Mouse (Mus musculus): Measurements from ENCODE around the gene Ddx11. TPM values are rescaled to one million over a fixed set of nuclear protein-coding genes. Genes with fewer than 3 reads are reported as not detected.

Gene Ddx11
- polyA plus RNA-seq, 1 experiment from 2014 or later, result 15.7 TPM

DNA sequence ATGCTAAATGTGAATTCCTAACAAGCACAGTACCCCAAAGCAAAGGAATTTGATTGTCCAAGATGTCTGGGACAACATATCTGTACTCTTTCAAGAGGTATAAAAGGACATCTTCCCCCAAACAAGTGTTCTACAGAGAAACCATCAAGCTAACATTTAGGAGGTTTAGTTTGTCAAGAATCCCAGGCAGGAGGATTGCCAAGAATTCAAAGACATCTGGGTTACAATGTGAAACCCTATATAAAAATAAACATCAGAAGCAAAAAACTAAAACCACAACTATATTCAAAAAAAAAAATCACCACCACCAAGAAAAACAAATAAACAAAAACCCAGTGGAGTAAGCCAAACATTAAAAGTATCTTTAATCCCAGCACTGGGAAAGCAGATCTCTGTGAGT, 33.1 kb upstream of the Ddx11 start:
- Histone ChIP-seq H3K9ac (ENCODE audit: low read length) (no peak overlapping the region), H3K9me3 (ENCODE audit: control insufficient read depth, low read length) (no peaks in the 10 kb centered on the region), H3K4me2 (no peak overlapping the region), H3K4me1 (ENCODE audit: control insufficient read depth, insufficient read depth, low read length) (no peaks in the 10 kb centered on the region), H3K36me3 (ENCODE audit: control insufficient read depth, insufficient read depth, low read length) (peaks cover 3% of the 10 kb centered on the region; the same call in 1 of the 2 replicates), H3K4me3 (ENCODE audit: low read depth, low read length) (no peak overlapping the region), H3K27me3 (ENCODE audit: control insufficient read depth, insufficient read depth, low read length) (no peaks in the 10 kb centered on the region), H3K27ac (ENCODE audit: low read depth, low read length) (no peak overlapping the region)
- ATAC-seq (ENCODE audit: low FRiP score) (no peak), DNase-seq (ENCODE audit: low spot score, missing footprints) (peak; percentile 64)

DNA sequence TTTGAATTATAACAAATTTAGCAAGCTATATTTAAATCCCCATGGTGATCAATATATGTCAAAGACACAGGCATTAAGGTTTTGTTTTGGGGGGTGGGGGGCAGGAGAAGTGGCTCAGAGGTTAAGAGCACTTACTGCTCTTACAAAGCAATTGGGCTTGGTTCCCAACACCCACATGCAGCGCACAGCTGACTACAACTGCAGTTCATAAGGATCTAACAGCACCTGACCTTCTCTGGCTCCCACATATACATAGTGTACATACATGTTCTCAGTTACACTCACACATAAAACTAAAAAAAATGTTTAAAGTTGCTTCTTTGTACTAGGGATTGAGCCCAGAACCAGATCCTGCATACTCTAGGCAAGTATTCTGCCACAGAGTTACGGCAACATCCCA, 31.9 kb upstream of the Ddx11 start:
- Histone ChIP-seq H3K36me3 (ENCODE audit: control insufficient read depth, insufficient read depth, low read length) (peaks cover 3% of the 10 kb centered on the region; the same call in 1 of the 2 replicates), H3K4me1 (ENCODE audit: control insufficient read depth, insufficient read depth, low read length) (no peaks in the 10 kb centered on the region), H3K9ac (ENCODE audit: low read length) (no peak overlapping the region), H3K27me3 (ENCODE audit: control insufficient read depth, insufficient read depth, low read length) (no peaks in the 10 kb centered on the region), H3K27ac (ENCODE audit: low read depth, low read length) (no peak overlapping the region), H3K4me2 (no peak overlapping the region), H3K9me3 (ENCODE audit: control insufficient read depth, low read length) (no peaks in the 10 kb centered on the region), H3K4me3 (ENCODE audit: low read depth, low read length) (no peak overlapping the region)
- DNase-seq (ENCODE audit: low spot score, missing footprints) (peak; percentile 41), ATAC-seq (ENCODE audit: low FRiP score) (no peak)
- WGBS, result 95% methylated on average over 2 of the region's 2 CpGs

DNA sequence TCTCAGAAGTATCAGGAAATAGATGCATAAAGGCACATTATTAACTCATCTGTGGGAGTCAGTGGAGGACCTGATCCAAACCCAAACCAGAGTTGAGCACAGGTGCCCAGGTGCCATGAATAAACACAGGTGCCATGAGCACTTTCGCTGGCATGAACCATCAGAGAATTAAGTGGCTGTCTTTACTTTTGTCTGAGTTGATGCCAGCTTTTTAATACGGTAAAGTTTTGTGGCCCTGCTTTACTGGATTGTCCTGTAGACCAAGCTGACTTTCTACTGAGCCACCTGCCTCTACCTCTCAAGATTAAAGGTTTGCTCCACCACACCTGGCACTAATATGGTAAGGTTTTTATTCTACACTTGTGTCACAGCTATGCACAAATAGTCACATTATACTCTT, 31.3 kb upstream of the Ddx11 start:
- Histone ChIP-seq H3K27me3 (ENCODE audit: control insufficient read depth, insufficient read depth, low read length) (no peaks in the 10 kb centered on the region), H3K4me1 (ENCODE audit: control insufficient read depth, insufficient read depth, low read length) (no peaks in the 10 kb centered on the region), H3K9me3 (ENCODE audit: control insufficient read depth, low read length) (no peaks in the 10 kb centered on the region), H3K27ac (ENCODE audit: low read depth, low read length) (no peak overlapping the region), H3K36me3 (ENCODE audit: control insufficient read depth, insufficient read depth, low read length) (peaks cover 2% of the 10 kb centered on the region; the same call in 1 of the 2 replicates), H3K4me3 (ENCODE audit: low read depth, low read length) (no peak overlapping the region), H3K4me2 (no peak overlapping the region), H3K9ac (ENCODE audit: low read length) (no peak overlapping the region)
- ATAC-seq (ENCODE audit: low FRiP score) (no peak), DNase-seq (ENCODE audit: low spot score, missing footprints) (peak; percentile 12)
- 93% methylated on average over 2 of the region's 2 CpGs for WGBS

DNA sequence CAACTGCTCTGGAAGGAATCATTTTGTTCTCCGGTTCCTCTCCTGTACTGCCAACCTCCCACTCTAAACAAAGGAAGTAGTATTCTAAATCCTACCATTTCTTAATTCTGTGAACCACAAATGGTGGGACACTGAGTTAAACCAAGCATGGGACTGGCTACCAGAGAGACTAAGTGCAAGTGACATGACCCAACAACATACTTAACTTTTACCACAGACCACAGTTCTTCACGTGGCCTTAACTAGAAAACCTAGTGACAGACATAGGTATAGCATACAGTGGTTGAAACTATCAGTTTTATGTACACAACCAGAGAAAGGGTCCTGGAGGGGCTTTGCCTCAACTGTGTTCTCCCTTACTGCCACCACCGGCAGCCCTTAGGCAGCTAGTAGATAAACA, 30.7 kb upstream of the Ddx11 start:
- Histone ChIP-seq H3K9me3 (ENCODE audit: control insufficient read depth, low read length) (no peaks in the 10 kb centered on the region), H3K27me3 (ENCODE audit: control insufficient read depth, insufficient read depth, low read length) (no peaks in the 10 kb centered on the region), H3K27ac (ENCODE audit: low read depth, low read length) (no peak overlapping the region), H3K4me3 (ENCODE audit: low read depth, low read length) (no peak overlapping the region), H3K9ac (ENCODE audit: low read length) (no peak overlapping the region), H3K4me1 (ENCODE audit: control insufficient read depth, insufficient read depth, low read length) (no peaks in the 10 kb centered on the region), H3K4me2 (no peak overlapping the region), H3K36me3 (ENCODE audit: control insufficient read depth, insufficient read depth, low read length) (no peaks in the 10 kb centered on the region)
- DNase-seq (ENCODE audit: low spot score, missing footprints) (no peak), ATAC-seq (ENCODE audit: low FRiP score) (no peak)
- WGBS, result 96% methylated on average over 3 of the region's 3 CpGs

DNA sequence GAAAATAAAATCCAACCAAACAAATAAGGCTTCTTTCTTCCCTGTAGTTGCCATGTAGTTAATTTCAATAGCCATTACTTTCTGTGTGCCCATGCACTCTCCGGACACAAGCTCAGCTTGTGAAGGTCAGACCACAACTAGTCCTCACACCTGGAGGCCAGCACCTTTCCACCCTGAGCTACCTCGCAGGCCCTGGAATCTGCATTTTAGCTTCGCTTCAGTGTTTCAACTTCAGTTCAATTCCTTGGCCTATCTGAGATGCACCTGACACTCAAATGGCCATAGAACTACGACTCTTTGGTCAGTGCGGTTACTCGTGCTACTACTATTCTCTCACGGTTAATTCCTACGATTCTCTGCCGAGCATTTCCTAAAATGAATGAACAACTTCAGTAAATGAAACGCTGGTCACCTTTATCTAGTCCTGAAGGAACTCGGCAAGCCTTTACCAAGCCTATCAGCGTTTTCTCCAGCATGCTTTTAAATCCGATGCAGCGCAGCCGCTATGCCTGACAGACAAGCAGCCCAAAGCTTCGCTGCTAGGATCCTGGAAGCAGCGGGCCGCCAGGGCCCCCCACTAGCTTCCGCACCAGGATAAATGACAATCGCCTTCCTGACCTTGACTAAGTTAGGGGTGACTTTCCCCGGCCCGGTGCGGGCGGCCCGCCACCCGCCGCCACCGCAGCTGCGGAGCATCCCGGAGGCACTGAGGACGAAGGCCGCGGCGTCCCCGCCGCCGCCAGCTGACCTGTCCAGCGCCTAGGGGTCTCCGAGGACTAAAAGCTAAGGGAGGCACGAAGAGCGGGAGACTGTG, 22.5 kb upstream of the Ddx11 start:
- WGBS, result under 1% methylated on average over 41 of the region's 41 CpGs
- peak; percentile 85 for DNase-seq (ENCODE audit: low spot score, missing footprints)

DNA sequence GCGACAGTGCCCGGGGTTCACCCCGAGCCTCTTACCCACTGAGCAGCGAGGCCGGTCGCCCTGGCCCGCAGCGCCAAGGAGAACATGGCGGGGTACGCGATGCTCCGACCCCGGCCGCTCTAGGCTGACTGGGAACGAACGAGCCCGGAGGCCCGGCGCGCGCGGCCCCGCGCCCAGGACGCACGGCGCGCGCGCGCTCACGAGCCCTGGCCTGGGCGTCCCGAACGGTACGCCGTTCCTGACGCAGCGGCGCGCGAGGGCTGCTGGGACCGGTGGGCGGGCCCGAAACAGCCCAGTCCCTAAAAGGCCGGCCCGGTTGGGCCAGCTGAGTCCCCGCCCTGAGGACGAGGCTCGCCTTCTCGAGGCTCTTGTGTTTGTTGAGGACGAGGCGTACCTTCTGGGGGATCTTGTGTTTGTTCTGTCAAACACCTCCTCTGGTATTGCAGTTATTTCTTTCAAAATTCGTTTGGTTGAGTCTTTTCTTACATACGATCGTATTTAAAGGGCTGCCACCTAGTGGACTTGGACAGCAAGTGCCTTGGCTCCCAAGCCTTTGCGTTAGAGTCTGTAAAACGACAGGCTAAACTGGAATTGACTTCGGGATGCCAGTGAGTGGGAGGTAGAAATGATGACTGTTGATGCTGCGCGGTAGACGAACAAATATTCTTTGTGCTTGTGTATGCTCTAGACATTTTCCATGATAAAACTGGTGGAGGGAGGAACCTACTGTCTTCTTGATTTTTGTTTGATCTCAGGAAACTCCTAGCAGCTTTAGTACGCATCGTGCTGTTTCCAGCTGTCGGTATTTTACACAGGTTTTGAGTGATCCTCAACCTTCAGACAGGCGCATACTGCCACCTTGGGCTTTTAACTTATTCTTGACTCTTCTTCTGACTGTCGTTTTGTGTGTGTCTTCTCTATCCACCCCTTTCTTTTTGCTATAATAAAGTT, 21.7 kb upstream of the Ddx11 start, which contains the start of gene Ndufv2:
Ndufv2 (minus strand) TSS at position 180 of the 951 bp plus-strand sequence.
- H3K27me3 ChIP-seq (ENCODE audit: control insufficient read depth, insufficient read depth, low read length), result no peaks in the 10 kb centered on the region
- H3K4me3 ChIP-seq (ENCODE audit: low read depth, low read length), result peak within 1 kb of the TSS; percentile 91
- no peaks in the 10 kb centered on the region for H3K36me3 ChIP-seq (ENCODE audit: control insufficient read depth, insufficient read depth, low read length)
- WGBS, result 1% methylated on average over 67 of the region's 67 CpGs
- DNase-seq (ENCODE audit: low spot score, missing footprints) (peak; percentile 100), ATAC-seq (ENCODE audit: low FRiP score) (peak; percentile 99)
- H3K4me2 ChIP-seq, result peak within 1 kb of the TSS; percentile 89
- H3K4me1 ChIP-seq (ENCODE audit: control insufficient read depth, insufficient read depth, low read length), result peaks cover 7% of the 10 kb centered on the region; the same call in 1 of the 2 replicates
- peak within 1 kb of the TSS; percentile 86 for H3K27ac ChIP-seq (ENCODE audit: low read depth, low read length)
- H3K9ac ChIP-seq (ENCODE audit: low read length), result peak within 1 kb of the TSS; percentile 97
- no peaks in the 10 kb centered on the region for H3K9me3 ChIP-seq (ENCODE audit: control insufficient read depth, low read length)

More for the DNA sequence above, 22.5 kb upstream of the Ddx11 start:
- no peaks in the 10 kb centered on the region for H3K9me3 ChIP-seq (ENCODE audit: control insufficient read depth, low read length)
- peaks cover 7% of the 10 kb centered on the region; the same call in 1 of the 2 replicates for H3K4me1 ChIP-seq (ENCODE audit: control insufficient read depth, insufficient read depth, low read length)
- H3K36me3 ChIP-seq (ENCODE audit: control insufficient read depth, insufficient read depth, low read length), result no peaks in the 10 kb centered on the region
- peak overlapping the region; percentile 91 for H3K4me3 ChIP-seq (ENCODE audit: low read depth, low read length)
- peak overlapping the region; percentile 85 for H3K27ac ChIP-seq (ENCODE audit: low read depth, low read length)
- H3K9ac ChIP-seq (ENCODE audit: low read length), result peak overlapping the region; percentile 97
- peak overlapping the region; percentile 89 for H3K4me2 ChIP-seq
- H3K27me3 ChIP-seq (ENCODE audit: control insufficient read depth, insufficient read depth, low read length), result no peaks in the 10 kb centered on the region
- ATAC-seq (ENCODE audit: low FRiP score), result no peak

DNA sequence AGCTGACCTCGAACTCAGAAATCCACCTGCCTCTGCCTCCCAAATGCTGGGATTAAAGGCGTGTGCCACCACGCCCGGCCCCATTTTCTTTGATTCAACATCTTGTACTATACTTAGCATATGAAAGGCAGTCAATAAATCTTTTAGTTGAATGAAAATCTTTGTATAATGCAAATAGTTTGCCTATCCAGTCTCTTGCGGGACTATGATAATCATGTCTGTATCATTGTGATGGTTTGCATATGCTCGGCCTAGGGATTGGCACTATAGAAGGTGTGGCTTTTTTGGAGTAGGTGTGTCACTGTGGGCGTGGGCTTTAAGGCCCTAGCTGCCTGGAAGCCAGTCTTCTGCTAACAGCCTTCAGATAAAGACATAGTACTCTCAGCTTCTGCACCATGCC, 19.2 kb upstream of the Ddx11 start:
- WGBS, result 86% methylated on average over 7 of the region's 7 CpGs
- no peaks in the 10 kb centered on the region for H3K9me3 ChIP-seq (ENCODE audit: control insufficient read depth, low read length)
- H3K4me3 ChIP-seq (ENCODE audit: low read depth, low read length), result no peak overlapping the region
- H3K4me1 ChIP-seq (ENCODE audit: control insufficient read depth, insufficient read depth, low read length), result peaks cover 7% of the 10 kb centered on the region; the same call in 1 of the 2 replicates
- ATAC-seq (ENCODE audit: low FRiP score) (no peak), DNase-seq (ENCODE audit: low spot score, missing footprints) (no peak)
- no peak overlapping the region for H3K9ac ChIP-seq (ENCODE audit: low read length)
- H3K27ac ChIP-seq (ENCODE audit: low read depth, low read length), result no peak overlapping the region
- no peak overlapping the region for H3K4me2 ChIP-seq
- no peaks in the 10 kb centered on the region for H3K36me3 ChIP-seq (ENCODE audit: control insufficient read depth, insufficient read depth, low read length)
- H3K27me3 ChIP-seq (ENCODE audit: control insufficient read depth, insufficient read depth, low read length), result no peaks in the 10 kb centered on the region

DNA sequence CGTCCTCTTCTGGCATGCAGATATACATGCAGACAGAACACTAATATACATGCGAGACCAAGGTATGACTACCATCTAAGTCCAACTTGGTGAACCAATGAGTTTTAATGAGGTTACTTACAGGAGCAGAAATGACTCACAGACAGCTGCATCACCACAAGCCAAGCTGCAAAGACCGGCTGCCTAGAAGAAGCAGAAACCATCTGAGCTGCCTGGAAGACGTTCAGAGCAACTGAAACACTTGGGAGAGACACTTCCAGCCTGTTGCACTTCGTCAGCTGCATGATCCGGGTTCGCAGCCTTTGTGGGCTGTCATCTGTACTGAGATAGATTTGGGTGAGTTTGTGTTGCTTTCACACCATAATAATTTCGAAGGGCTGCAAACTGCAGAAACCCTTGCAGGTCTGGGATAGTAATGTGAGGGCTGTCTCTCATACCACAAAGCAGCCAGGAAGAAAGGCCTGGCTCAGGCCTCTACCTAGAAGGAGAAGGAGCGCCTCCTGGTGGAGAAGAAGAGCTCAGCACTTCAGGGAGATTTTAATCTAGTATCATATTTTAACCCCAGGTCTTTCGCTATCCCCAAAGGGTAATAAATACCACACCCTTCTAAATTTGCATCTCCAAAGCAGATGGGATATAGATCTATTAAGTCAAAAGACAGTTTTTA, 16.6 kb upstream of the Ddx11 start:
- Histone ChIP-seq H3K27me3 (ENCODE audit: control insufficient read depth, insufficient read depth, low read length) (no peaks in the 10 kb centered on the region), H3K36me3 (ENCODE audit: control insufficient read depth, insufficient read depth, low read length) (no peaks in the 10 kb centered on the region), H3K27ac (ENCODE audit: low read depth, low read length) (no peak overlapping the region), H3K9ac (ENCODE audit: low read length) (no peak overlapping the region), H3K4me1 (ENCODE audit: control insufficient read depth, insufficient read depth, low read length) (no peaks in the 10 kb centered on the region), H3K4me2 (no peak overlapping the region), H3K4me3 (ENCODE audit: low read depth, low read length) (no peak overlapping the region), H3K9me3 (ENCODE audit: control insufficient read depth, low read length) (no peaks in the 10 kb centered on the region)
- no peak; the same call in 1 of the 2 replicates for ATAC-seq (ENCODE audit: low FRiP score)
- 51% methylated on average over 10 of the region's 10 CpGs for WGBS
- DNase-seq (ENCODE audit: low spot score, missing footprints), result peak; percentile 92

Measured in midbrain, embryonic 11.5 days (tissue).